Mouse (Mus musculus) lung, postnatal 36 days (tissue): ENCODE results near the gene Naaladl2.
A peak's percentile ranks its signal among the peaks of the same experiment; 100 is the strongest.

ENCODE experiments used
- DNase-seq: peaks from one replicate; pipeline ENCODE4 v3.0.0; 2022; ENCODE audit warnings: mixed read lengths

Naaladl2 gene

GRCm38 (mm10) chr3:24670500-24670899, 473.6 kb downstream of the Naaladl2 start:
- DNase-seq, result no peak

- DNase-seq, result peak; percentile 18
These were observed 475.8 kb downstream of the Naaladl2 start for GRCm38 (mm10) chr3:24668052-24668916.

- DNase-seq, result no peak
These were observed 478.7 kb downstream of the Naaladl2 start for GRCm38 (mm10) chr3:24665408-24665807.

GRCm38 (mm10) chr3:24663749-24664148, 480.3 kb downstream of the Naaladl2 start:
- no peak for DNase-seq

- no peak for DNase-seq
These were observed 514.0 kb downstream of the Naaladl2 start for GRCm38 (mm10) chr3:24630032-24630431.

GRCm38 (mm10) chr3:24605485-24605884, 538.6 kb downstream of the Naaladl2 start:
- no peak for DNase-seq

GRCm38 (mm10) chr3:24604791-24605320, 539.2 kb downstream of the Naaladl2 start:
- peak; percentile 0 for DNase-seq

GRCm38 (mm10) chr3:24595447-24595846, 548.6 kb downstream of the Naaladl2 start:
- DNase-seq, result no peak

- no peak for DNase-seq
These were observed 587.4 kb downstream of the Naaladl2 start for GRCm38 (mm10) chr3:24556617-24557016.

- no peak for DNase-seq
These were observed 590.4 kb downstream of the Naaladl2 start for GRCm38 (mm10) chr3:24553701-24554100.

- DNase-seq, result no peak
These were observed 591.4 kb downstream of the Naaladl2 start for GRCm38 (mm10) chr3:24552631-24553030.

GRCm38 (mm10) chr3:24533775-24534458, 610.1 kb downstream of the Naaladl2 start:
- no peak for DNase-seq

- no peak for DNase-seq
These were observed 629.1 kb downstream of the Naaladl2 start for GRCm38 (mm10) chr3:24514918-24515317.

GRCm38 (mm10) chr3:24486456-24487112, 657.5 kb downstream of the Naaladl2 start:
- no peak for DNase-seq

GRCm38 (mm10) chr3:24463941-24464340, 680.1 kb downstream of the Naaladl2 start:
- no peak for DNase-seq

GRCm38 (mm10) chr3:24440621-24441020, 703.4 kb downstream of the Naaladl2 start:
- DNase-seq, result no peak

- no peak for DNase-seq
These were observed 711.3 kb downstream of the Naaladl2 start for GRCm38 (mm10) chr3:24432761-24433160.

- DNase-seq, result no peak
These were observed 752.3 kb downstream of the Naaladl2 start for GRCm38 (mm10) chr3:24391737-24392136.

- DNase-seq, result no peak
These were observed 752.8 kb downstream of the Naaladl2 start for GRCm38 (mm10) chr3:24391311-24391710.

GRCm38 (mm10) chr3:24355010-24355409, 789.1 kb downstream of the Naaladl2 start:
- DNase-seq, result no peak

GRCm38 (mm10) chr3:24321489-24322405, 822.3 kb downstream of the Naaladl2 start:
- no peak for DNase-seq

GRCm38 (mm10) chr3:24314658-24315297, 829.3 kb downstream of the Naaladl2 start:
- DNase-seq, result no peak
